ENCODE assay signal across 24 mouse cellular contexts in genomic region chr11:120846725-120847475, GRCm38 (mm10). TPM values are rescaled to one million over a fixed set of nuclear protein-coding genes. Genes with fewer than 3 reads are reported as not detected.
DNase-seq lines count a peak whose midpoint lies in the region; ATAC-seq and TF ChIP-seq lines count a peak whose summit lies in the region.
"Had no signal": no experiment of that assay in that cellular context is flagged by ENCODE, and none has a peak within 500 bp of the region (broad histone marks: within the 10 kb centered on the region; RNA-seq: fewer than 3 reads in every experiment).

No protein-coding gene starts in this region.

- 0 out of 2 replicates have a peak, but pooled peaks cover 3% of the 10 kb centered on the region for H3K36me3 ChIP-seq in limb, embryonic 12.5 days
- no peaks in the 10 kb centered on the region for H3K36me3 ChIP-seq in limb, embryonic 10.5 days
- H3K36me3 ChIP-seq: embryonic facial prominence, embryonic 12.5 days; heart, embryonic 13.5 days; hindbrain, embryonic 12.5 days had no signal

- peak; percentile 42; the same call in 1 of the 2 replicates for ATAC-seq in limb, embryonic 12.5 days (ENCODE audit: insufficient number of reproducible peaks, insufficient read depth, low FRiP score, low TSS enrichment, low read depth)
- peak; percentile 44; the same call in 1 of the 2 replicates for ATAC-seq in erythroblast, adult 5-6 weeks (replicated peaks; ENCODE audit: low FRiP score, poor library complexity, severe bottlenecking)
- ATAC-seq in megakaryocyte progenitor cell, adult 5-6 weeks (replicated peaks; ENCODE audit: poor library complexity) = no peak
- ATAC-seq: CD4-positive, CD25-positive, alpha-beta regulatory T cell, adult 4 months; forebrain, embryonic 14.5 days; hindbrain, postnatal 0 days had no signal

- H3K4me1 ChIP-seq in limb, embryonic 12.5 days (replicated peaks) = 0 out of 2 replicates have a peak, but pooled peaks cover 4% of the 10 kb centered on the region
- peaks cover 8% of the 10 kb centered on the region for H3K4me1 ChIP-seq in limb, embryonic 10.5 days
- H3K4me1 ChIP-seq: embryonic facial prominence, embryonic 12.5 days; hindbrain, embryonic 12.5 days had no signal

- no peaks in the 10 kb centered on the region for H3K27me3 ChIP-seq in limb, embryonic 12.5 days
- H3K27me3 ChIP-seq in limb, embryonic 10.5 days (ENCODE audit: low read depth, poor library complexity, severe bottlenecking) = no peaks in the 10 kb centered on the region
- H3K27me3 ChIP-seq: embryonic facial prominence, embryonic 12.5 days; heart, embryonic 13.5 days; hindbrain, embryonic 12.5 days had no signal

- intact Hi-C loops in gastrocnemius, adult 2 months (cut with DNase I) = no loop called here

- no peak for TF ChIP-seq CTCF in gastrocnemius, adult 2 months (IDR thresholded peaks at IDR 0.05)

- H3K9ac ChIP-seq in limb, embryonic 12.5 days (replicated peaks) = no peak overlapping the region
- H3K9ac ChIP-seq: embryonic facial prominence, embryonic 12.5 days; heart, embryonic 13.5 days; hindbrain, embryonic 12.5 days had no signal

- WGBS in limb, embryonic 12.5 days = 81% methylated on average over 9 of the region's 9 CpGs
- 89% methylated on average over 9 of the region's 9 CpGs for WGBS in limb, embryonic 10.5 days

- DNase-seq in adrenal gland, adult (ENCODE audit: inconsistent age in 2 of 2, low spot score in 1 of 2) = peak; percentile 38 to 67
- no peak for DNase-seq in adrenal gland, adult 18-20 months (ENCODE audit: low spot score in 2 of 2)
- DNase-seq in gastrocnemius, adult 2 months = peak; percentile 41
- no peak for DNase-seq in gastrocnemius, postnatal 4 days (ENCODE audit: low spot score in 2 of 2)
- DNase-seq in limb, embryonic 10.5 days (ENCODE audit: low spot score) = no peak
- DNase-seq: adrenal gland, postnatal 14 days; B cell, adult 2 months; cerebellum, adult 2 months; cerebellum, postnatal 10 days; embryo, embryonic 11 days; heart, adult 11 months; heart, postnatal 36 days; kidney, adult 11 months had no signal

- no peak overlapping the region for H3K4me2 ChIP-seq in limb, embryonic 12.5 days
- H3K4me2 ChIP-seq: embryonic facial prominence, embryonic 12.5 days; heart, embryonic 13.5 days; hindbrain, embryonic 12.5 days had no signal

- peak overlapping the region; percentile 46; the same call in 1 of the 2 replicates for H3K27ac ChIP-seq in gastrocnemius, adult 2 months
- H3K27ac ChIP-seq in limb, embryonic 12.5 days = no peak overlapping the region
- no peak overlapping the region for H3K27ac ChIP-seq in limb, embryonic 10.5 days
- H3K27ac ChIP-seq: embryonic facial prominence, embryonic 12.5 days; forebrain, embryonic 10.5 days; heart, embryonic 13.5 days; hindbrain, embryonic 12.5 days; hindbrain, postnatal 0 days had no signal

- no peaks in the 10 kb centered on the region for H3K9me3 ChIP-seq in limb, embryonic 12.5 days
- no peaks in the 10 kb centered on the region for H3K9me3 ChIP-seq in limb, embryonic 10.5 days (replicated peaks)
- H3K9me3 ChIP-seq: embryonic facial prominence, embryonic 12.5 days; forebrain, embryonic 10.5 days; G1E; heart, embryonic 13.5 days; hindbrain, embryonic 12.5 days had no signal

- no peak overlapping the region for H3K4me3 ChIP-seq in gastrocnemius, adult 2 months
- no peak overlapping the region for H3K4me3 ChIP-seq in limb, embryonic 12.5 days (replicated peaks)
- no peak overlapping the region for H3K4me3 ChIP-seq in limb, embryonic 10.5 days
- H3K4me3 ChIP-seq: embryonic facial prominence, embryonic 12.5 days; forebrain, embryonic 10.5 days; heart, embryonic 13.5 days; hindbrain, embryonic 12.5 days had no signal

RNA-seq across cellular contexts. Expression of gene Fasn, which starts 22.6 kb away (rescaled TPM):
- 1,000 to 10,000 TPM; 2,155 to 5,020 TPM for total RNA-seq in adrenal gland, adult 18-20 months (2021)
- total RNA-seq in gastrocnemius, adult 2 months (2021) = 10 to 100 TPM in 1 of 2 experiments, 1 to 10 TPM in 1; 6.8 to 20.0 TPM
- total RNA-seq in gastrocnemius, postnatal 4 days (2021) = 10 to 100 TPM; 48.6 to 49.9 TPM
- 70.3 and 79.1 TPM in 2 replicates for polyA plus RNA-seq in limb, embryonic 12.5 days (2016; fragmentation: Nextera tagmentation; extraction: Ambion mirVana)
- 125 and 139 TPM in 2 replicates for polyA plus RNA-seq in limb, embryonic 10.5 days (2016; fragmentation: Nextera tagmentation; extraction: Ambion mirVana)
- 6.5 and 7.9 TPM in 2 replicates for total RNA-seq in erythroblast, adult 5-6 weeks (2015; ENCODE audit: low replicate concordance)
- total RNA-seq in erythroblast, adult 5-6 weeks (2017; ENCODE audit: low replicate concordance) = 2.6 TPM in 2 replicates
- 44.3 and 66.8 TPM in 2 replicates for total RNA-seq in megakaryocyte progenitor cell, adult 5-6 weeks (2015)
- 32.9 and 36.1 TPM in 2 replicates for total RNA-seq in megakaryocyte progenitor cell, adult 5-6 weeks (2017)

RNA-seq across cellular contexts. Expression of gene Dus1l, which starts 50.7 kb away (rescaled TPM):
- total RNA-seq in adrenal gland, adult 18-20 months (2021) = 10 to 100 TPM; 47.8 to 57.2 TPM
- total RNA-seq in gastrocnemius, adult 2 months (2021) = 10 to 100 TPM; 31.2 to 31.5 TPM
- 10 to 100 TPM; 37.8 TPM for total RNA-seq in gastrocnemius, postnatal 4 days (2021)
- 73.4 and 77.6 TPM in 2 replicates for polyA plus RNA-seq in limb, embryonic 12.5 days (2016; fragmentation: Nextera tagmentation; extraction: Ambion mirVana)
- 122 and 136 TPM in 2 replicates for polyA plus RNA-seq in limb, embryonic 10.5 days (2016; fragmentation: Nextera tagmentation; extraction: Ambion mirVana)
- 10.0 and 12.5 TPM in 2 replicates for total RNA-seq in erythroblast, adult 5-6 weeks (2015; ENCODE audit: low replicate concordance)
- 6.4 and 8.5 TPM in 2 replicates for total RNA-seq in erythroblast, adult 5-6 weeks (2017; ENCODE audit: low replicate concordance)
- total RNA-seq in megakaryocyte progenitor cell, adult 5-6 weeks (2015) = 65.0 and 77.7 TPM in 2 replicates
- 53.8 and 60.4 TPM in 2 replicates for total RNA-seq in megakaryocyte progenitor cell, adult 5-6 weeks (2017)

Comparison
In these comparisons a context has a peak if more than half of its experiments do, and no peak if none do; other contexts are left out.
1. DNase-seq: peak in adrenal gland, adult (2 of 2) and gastrocnemius, adult 2 months (single experiment); none in adrenal gland, adult 18-20 months (0 of 2), gastrocnemius, postnatal 4 days (0 of 2) and limb, embryonic 10.5 days (single experiment).
2. RNA of gene Fasn, which starts 22.6 kb away (total RNA-seq): 2,155 to 5,020 TPM in adrenal gland, adult 18-20 months; 48.6 to 49.9 TPM in gastrocnemius, postnatal 4 days, 32.9 to 66.8 TPM in megakaryocyte progenitor cell, adult 5-6 weeks, 6.8 to 20.0 TPM in gastrocnemius, adult 2 months and 2.6 to 7.9 TPM in erythroblast, adult 5-6 weeks; every median in the first group is over 10 times any median in the second.